Mouse (Mus musculus): ENCODE data around the gene Rhog. TPM values are rescaled to one million over a fixed set of nuclear protein-coding genes. Genes with fewer than 3 reads are reported as not detected.

The Rhog gene
- total RNA-seq, 1 experiment from 2014 or later: 53.6 TPM

DNA sequence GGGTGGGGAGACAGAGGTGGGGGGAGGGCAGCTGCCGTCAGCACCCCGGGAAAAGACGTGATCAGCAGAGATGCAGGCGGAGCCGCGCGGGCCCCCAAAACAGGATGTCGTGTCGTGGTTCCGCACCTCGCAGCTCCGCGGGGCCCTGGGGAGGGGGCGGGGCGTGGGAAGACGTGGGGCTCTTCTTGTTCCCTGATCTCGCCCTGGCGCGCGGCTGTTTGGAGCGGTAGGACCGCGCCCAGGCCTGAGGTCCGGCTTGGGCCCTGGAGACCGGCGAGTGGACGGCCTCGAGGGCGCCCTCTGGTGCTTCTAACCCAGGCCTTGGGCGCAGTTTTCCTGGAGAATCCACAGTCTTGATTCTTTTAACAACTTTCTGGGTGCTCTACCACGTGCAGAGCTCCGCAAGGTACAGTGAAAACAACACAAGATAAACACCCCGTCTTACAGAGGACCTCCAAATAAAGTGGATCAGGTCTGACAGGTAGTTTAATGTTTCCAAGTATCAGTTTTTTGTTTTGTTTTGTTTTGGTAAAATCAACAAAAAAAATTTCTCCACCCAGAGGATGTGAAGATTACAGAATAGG is 5.1 kb downstream of the Rhog start:
- peak; percentile 95 for DNase-seq

GRCm38 (mm10) chr7:102249896-102250630 is 5.8 kb downstream of the Rhog start:
- peak; percentile 88 for DNase-seq

DNA sequence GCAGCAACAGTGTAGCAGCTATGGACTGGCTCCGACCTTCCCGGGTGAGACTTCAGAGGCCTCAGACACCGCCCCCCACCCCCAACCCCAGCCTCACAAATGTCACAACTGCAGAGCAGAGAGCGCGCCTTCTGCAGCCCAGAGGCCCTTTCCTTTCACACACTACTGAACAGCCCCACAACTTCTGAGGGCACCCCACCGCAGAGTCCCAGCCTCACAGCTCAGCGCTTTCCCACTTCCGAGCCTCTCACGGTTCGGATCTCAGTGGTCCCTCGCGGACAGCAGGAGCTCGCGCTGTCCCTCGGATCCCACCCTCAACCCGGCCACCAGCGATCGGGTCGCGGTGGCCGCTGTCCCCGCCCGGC is 6.3 kb downstream of the Rhog start:
- DNase-seq: peak; percentile 73

GRCm38 (mm10) chr7:102248691-102249404 is 7.0 kb downstream of the Rhog start:
- DNase-seq: peak; percentile 39

DNA sequence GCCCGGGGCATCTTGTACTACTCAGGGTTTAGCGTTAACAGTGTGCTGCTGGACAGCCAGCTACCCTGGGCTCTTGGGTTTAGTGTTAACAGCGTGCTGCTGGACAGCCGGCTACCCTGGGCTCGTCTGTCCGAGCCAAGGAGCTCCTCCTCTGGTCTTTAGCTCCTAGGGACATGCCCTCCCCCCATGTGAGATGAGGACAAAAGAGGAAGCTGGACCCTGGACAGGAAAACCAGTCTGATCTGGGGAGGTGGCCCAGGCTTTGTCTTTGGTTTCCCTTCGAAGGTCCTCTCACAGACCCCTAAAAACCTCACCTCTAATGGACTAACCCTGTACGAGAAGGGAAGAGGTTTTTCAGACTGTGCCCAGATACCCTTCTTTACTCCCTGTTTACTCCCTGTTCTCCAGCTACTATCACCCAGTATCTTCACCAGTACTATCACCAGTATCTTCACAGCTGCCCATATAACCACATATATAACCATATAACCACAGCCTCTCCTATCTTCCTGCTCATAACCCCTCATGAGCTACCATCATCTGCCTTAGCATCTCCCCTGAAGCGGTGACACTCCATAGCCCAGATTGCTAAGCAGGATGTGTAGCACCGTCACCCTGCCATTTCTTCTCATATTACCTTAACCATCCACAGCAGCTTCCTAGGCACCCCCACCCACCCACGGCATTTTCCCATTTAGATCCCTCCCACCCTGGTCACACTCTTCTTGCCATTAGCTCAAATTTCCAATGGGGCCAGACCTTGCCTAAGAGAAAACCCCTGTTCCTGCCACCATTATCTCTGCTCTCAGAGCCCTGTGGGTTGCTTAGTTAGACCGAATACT is 8.7 kb downstream of the Rhog start:
- no peak for DNase-seq

GRCm38 (mm10) chr7:102246265-102246664 is 9.6 kb downstream of the Rhog start:
- no peak for DNase-seq

- DNase-seq: peak; percentile 45
These were observed 10.1 kb downstream of the Rhog start for GRCm38 (mm10) chr7:102245775-102246174.

- DNase-seq: no peak
These were observed 10.9 kb downstream of the Rhog start for GRCm38 (mm10) chr7:102244782-102245535.

- peak; percentile 47 for DNase-seq
These were observed 12.0 kb downstream of the Rhog start for GRCm38 (mm10) chr7:102243870-102244269.

- DNase-seq: no peak
These were observed 12.9 kb downstream of the Rhog start for GRCm38 (mm10) chr7:102242917-102243316.

- DNase-seq: no peak
These were observed 13.5 kb downstream of the Rhog start for GRCm38 (mm10) chr7:102242371-102242770.

DNA sequence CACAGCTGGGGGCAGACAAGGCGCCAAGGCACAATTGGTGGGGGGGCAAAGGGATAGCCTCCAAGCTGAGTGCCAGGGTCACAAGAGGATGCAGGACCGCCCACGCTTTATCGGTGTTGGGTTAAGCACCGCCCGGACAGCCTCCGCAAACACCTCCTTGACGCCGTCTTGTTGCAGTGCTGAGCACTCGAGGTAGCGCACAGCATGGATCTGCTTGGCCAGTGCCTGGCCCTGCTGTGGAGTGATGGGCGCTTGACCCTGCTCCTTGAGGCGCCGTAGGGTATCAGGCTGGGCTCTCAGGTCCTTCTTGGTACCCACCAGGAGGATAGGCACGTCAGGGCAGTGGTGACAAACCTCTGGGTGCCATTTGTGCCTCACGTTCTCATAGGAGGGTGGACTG is 16.3 kb downstream of the Rhog start:
- DNase-seq: no peak

GRCm38 (mm10) chr7:102238686-102239286 is 17.1 kb downstream of the Rhog start:
- no peak for DNase-seq

- DNase-seq: no peak
These were observed 22.8 kb downstream of the Rhog start for GRCm38 (mm10) chr7:102233059-102233458.

GRCm38 (mm10) chr7:102229814-102230213 is 26.0 kb downstream of the Rhog start:
- peak; percentile 71 for DNase-seq

DNA sequence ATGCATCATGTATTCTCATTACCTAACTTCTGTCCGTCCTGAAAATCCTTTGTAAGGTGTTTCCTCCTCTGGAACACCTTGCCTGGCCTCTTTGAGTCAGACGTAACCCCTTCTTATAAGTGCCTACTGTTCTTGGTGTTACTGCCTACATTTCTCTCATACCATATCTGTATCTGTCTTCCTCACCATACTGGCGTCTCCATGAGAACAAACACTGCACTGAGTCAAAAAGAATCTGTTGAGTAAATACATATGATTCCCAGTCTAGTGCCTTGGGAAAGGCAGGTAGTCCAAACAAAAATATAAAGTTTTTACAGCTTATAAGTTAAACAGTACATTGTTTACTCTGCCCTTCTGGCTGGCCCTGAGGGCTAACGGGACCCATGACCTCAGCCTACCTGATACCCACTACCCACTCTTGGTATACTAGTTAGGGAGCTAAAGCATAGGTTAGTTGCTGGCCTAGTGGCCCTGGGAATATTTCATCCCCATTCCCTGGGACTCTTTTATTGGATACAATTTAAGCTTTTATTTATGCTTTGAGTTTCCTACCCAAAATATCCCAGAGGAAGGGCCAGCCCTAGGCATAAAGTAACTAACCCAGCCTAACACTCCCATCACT is 27.7 kb downstream of the Rhog start:
- DNase-seq: no peak

DNA sequence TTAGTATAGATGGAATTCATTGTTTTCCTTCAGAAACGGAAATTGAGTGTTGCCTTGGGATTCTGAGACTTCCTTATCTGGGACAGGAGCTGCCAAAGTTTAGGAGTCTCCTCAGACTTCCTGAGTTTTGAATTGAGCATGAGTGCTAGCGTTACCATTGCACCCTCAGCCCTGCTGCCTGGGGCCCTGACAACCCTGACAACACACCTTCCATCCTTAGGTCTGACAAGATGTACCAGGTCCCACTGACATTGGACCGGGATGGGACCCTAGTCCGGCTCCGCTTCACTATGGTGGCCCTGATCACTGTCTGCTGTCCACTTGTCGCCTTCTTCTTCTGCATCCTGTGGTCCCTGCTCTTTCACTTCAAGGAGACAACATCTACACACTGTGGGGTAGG is 29.8 kb downstream of the Rhog start:
- no peak for DNase-seq

GRCm38 (mm10) chr7:102223883-102224738 is 31.7 kb downstream of the Rhog start:
- peak; percentile 79 for DNase-seq

DNA sequence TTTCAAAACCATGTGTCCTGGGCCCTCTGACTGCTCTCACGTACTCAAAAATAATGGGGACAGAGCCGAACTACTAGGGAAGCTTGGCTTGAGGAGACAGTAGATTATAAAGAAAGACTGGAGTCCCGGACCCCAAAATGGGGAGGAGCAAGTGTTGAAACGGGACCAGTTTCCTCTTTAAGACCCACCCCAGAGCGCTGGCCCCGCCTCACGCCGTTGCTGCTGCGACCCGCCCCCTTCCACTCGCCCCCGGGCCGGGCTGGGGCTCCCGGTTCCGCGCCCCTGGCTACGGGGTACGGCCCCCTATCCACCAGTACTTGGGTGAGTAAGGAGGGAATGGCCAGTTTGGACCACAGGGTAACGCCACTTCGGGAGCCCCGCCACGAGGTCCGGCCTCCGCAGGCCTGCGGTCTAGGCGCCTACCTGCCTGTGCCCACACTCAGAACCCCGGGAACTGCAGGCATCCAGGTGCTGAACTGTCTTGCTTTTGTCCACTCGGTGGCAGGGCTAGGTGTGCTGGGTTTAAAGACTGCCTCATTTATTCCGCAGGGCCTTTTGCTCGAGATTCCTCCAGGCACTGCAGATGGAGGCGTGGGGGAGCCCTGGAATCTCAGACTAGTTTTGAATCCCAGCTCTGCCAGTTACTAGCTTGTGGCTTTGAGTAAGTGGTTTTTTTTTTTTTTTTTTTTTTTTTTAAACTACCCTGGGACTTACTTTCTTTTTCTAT is 32.9 kb downstream of the Rhog start:
- DNase-seq: peak; percentile 83

Data from adrenal gland, postnatal 14 days (tissue).